Comparison of ENCODE assay signal across 8 mouse cellular contexts in the genomic region with DNA sequence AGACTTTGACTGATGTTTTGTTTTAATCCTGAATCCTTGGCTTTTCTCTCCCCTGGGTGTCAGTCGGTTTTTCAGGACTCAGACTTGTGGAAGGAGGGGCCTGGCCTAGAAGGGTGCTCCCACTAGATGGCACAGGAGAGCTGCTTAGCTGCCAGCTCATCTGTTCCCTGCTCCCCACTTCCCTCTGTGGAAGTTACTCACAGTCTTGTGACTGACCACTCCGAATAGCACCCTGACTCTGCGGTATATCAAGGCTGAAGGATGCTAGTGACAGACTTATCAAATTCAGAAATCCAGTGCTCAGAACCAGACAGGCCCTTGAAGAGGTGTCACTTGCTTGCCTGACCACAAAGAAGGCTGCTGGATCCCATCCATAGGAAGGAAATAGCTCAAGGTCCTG. TPM values are rescaled to one million over a fixed set of nuclear protein-coding genes. Genes with fewer than 3 reads are reported as not detected.
DNase-seq lines count a peak whose midpoint lies in the region; ATAC-seq lines count a peak whose summit lies in the region.

No protein-coding gene starts in this region.

- H3K9ac ChIP-seq in intestine, embryonic 15.5 days, result no peak overlapping the region

- H3K9me3 ChIP-seq in intestine, embryonic 15.5 days, result no peaks in the 10 kb centered on the region
- no peaks in the 10 kb centered on the region for H3K9me3 ChIP-seq in midbrain, embryonic 10.5 days (replicated peaks)

- H3K4me1 ChIP-seq in intestine, embryonic 15.5 days (replicated peaks), result 0 out of 2 replicates have a peak, but pooled peaks cover 8% of the 10 kb centered on the region
- H3K4me1 ChIP-seq in midbrain, embryonic 10.5 days, result peaks cover 7% of the 10 kb centered on the region; the same call in 1 of the 2 replicates

- no peak overlapping the region for H3K4me2 ChIP-seq in intestine, embryonic 15.5 days (replicated peaks)

- H3K36me3 ChIP-seq in intestine, embryonic 15.5 days, result peaks cover 6% of the 10 kb centered on the region
- H3K36me3 ChIP-seq in midbrain, embryonic 10.5 days, result peaks cover 32% of the 10 kb centered on the region

- intact Hi-C loops in gastrocnemius, postnatal 36 days (cut with DNase I), result loop anchor here (1.0 to 5.0 kb wide), 3 partner anchors 61 to 236 kb away; no protein-coding TSS in a partner anchor

- peak overlapping the region; percentile 17; the same call in 1 of the 2 replicates for H3K27ac ChIP-seq in intestine, embryonic 15.5 days
- no peak overlapping the region for H3K27ac ChIP-seq in midbrain, embryonic 10.5 days (replicated peaks)

- DNase-seq in adrenal gland, adult 2 months, result peak; percentile 90
- DNase-seq in gastrocnemius, postnatal 36 days, result peak; percentile 68 to 71
- DNase-seq in left cerebral cortex, adult 9 months (ENCODE audit: low spot score in 2 of 2), result peak; percentile 56 to 87
- DNase-seq in midbrain, embryonic 10.5 days (ENCODE audit: low spot score), result peak; percentile 45
- peak; percentile 75 to 78 for DNase-seq in right cerebral cortex, postnatal 36 days (ENCODE audit: low spot score in 2 of 2)

- no peaks in the 10 kb centered on the region for H3K27me3 ChIP-seq in intestine, embryonic 15.5 days (replicated peaks)
- H3K27me3 ChIP-seq in midbrain, embryonic 10.5 days (ENCODE audit: low read depth, poor library complexity, severe bottlenecking), result no peaks in the 10 kb centered on the region

- H3K4me3 ChIP-seq in intestine, embryonic 15.5 days (replicated peaks), result no peak overlapping the region
- no peak overlapping the region for H3K4me3 ChIP-seq in midbrain, embryonic 10.5 days

- ATAC-seq in common myeloid progenitor, adult 5-6 weeks (replicated peaks; ENCODE audit: low read depth, poor library complexity, severe bottlenecking), result peak; percentile 82
- peak; percentile 84 for ATAC-seq in intestine, embryonic 15.5 days
- ATAC-seq in activated CD4-positive, CD25-positive, alpha-beta regulatory T cell, adult 4 months, result no peak

- 16% methylated on average over 3 of the region's 3 CpGs for WGBS in intestine, embryonic 15.5 days
- WGBS in midbrain, embryonic 10.5 days, result 29% methylated on average over 3 of the region's 3 CpGs

RNA-seq across cellular contexts. Expression of gene Rho, which starts 30.5 kb away (rescaled TPM):
- under 1 TPM; 0.52 to 0.95 TPM for total RNA-seq in adrenal gland, adult 2 months (2021)
- 2.2 and 3.4 TPM in 2 replicates for polyA plus RNA-seq in adrenal gland, adult 2 months (2012; rRNA removed)
- not detected in 2 replicates for total RNA-seq in common myeloid progenitor, adult 5-6 weeks (2017)
- not detected for total RNA-seq in gastrocnemius, postnatal 36 days (2021)
- 0.05 TPM in 1 of 2 replicates, not detected in the other for polyA plus RNA-seq in intestine, embryonic 15.5 days (2015; fragmentation: Nextera tagmentation; extraction: Ambion mirVana)
- polyA plus RNA-seq in midbrain, embryonic 10.5 days (2016; fragmentation: Nextera tagmentation; extraction: Ambion mirVana), result 0.17 and 0.20 TPM in 2 replicates
- not detected for polyA plus RNA-seq in activated CD4-positive, CD25-positive, alpha-beta regulatory T cell, adult 4 months (2017; shearing (Covaris generic))

RNA-seq across cellular contexts. Expression of gene H1foo, which starts 43.7 kb away (rescaled TPM):
- not detected for total RNA-seq in adrenal gland, adult 2 months (2021)
- not detected in 2 replicates for polyA plus RNA-seq in adrenal gland, adult 2 months (2012; rRNA removed)
- total RNA-seq in common myeloid progenitor, adult 5-6 weeks (2017), result not detected in 2 replicates
- not detected for total RNA-seq in gastrocnemius, postnatal 36 days (2021)
- polyA plus RNA-seq in intestine, embryonic 15.5 days (2015; fragmentation: Nextera tagmentation; extraction: Ambion mirVana), result not detected in 2 replicates
- polyA plus RNA-seq in midbrain, embryonic 10.5 days (2016; fragmentation: Nextera tagmentation; extraction: Ambion mirVana), result not detected in 2 replicates
- under 1 TPM in 1 of 2 experiments, not detected in 1; 0.52 TPM for polyA plus RNA-seq in activated CD4-positive, CD25-positive, alpha-beta regulatory T cell, adult 4 months (2017; shearing (Covaris generic))

RNA-seq across cellular contexts. Expression of gene Ift122, which starts 47.8 kb away (rescaled TPM):
- total RNA-seq in adrenal gland, adult 2 months (2021), result 10 to 100 TPM; 16.1 to 17.6 TPM
- 14.0 and 16.5 TPM in 2 replicates for polyA plus RNA-seq in adrenal gland, adult 2 months (2012; rRNA removed)
- total RNA-seq in common myeloid progenitor, adult 5-6 weeks (2017), result 4.9 and 6.2 TPM in 2 replicates
- 1 to 10 TPM; 4.0 to 8.8 TPM for total RNA-seq in gastrocnemius, postnatal 36 days (2021)
- polyA plus RNA-seq in intestine, embryonic 15.5 days (2015; fragmentation: Nextera tagmentation; extraction: Ambion mirVana), result 13.8 and 14.2 TPM in 2 replicates
- 26.8 and 29.6 TPM in 2 replicates for polyA plus RNA-seq in midbrain, embryonic 10.5 days (2016; fragmentation: Nextera tagmentation; extraction: Ambion mirVana)
- polyA plus RNA-seq in activated CD4-positive, CD25-positive, alpha-beta regulatory T cell, adult 4 months (2017; shearing (Covaris generic)), result 1 to 10 TPM; 2.3 to 2.7 TPM

RNA-seq across cellular contexts. Expression of gene Mbd4, which starts 47.9 kb away (rescaled TPM):
- total RNA-seq in adrenal gland, adult 2 months (2021), result 1 to 10 TPM; 1.9 to 2.7 TPM
- 0.49 and 0.65 TPM in 2 replicates for polyA plus RNA-seq in adrenal gland, adult 2 months (2012; rRNA removed)
- total RNA-seq in common myeloid progenitor, adult 5-6 weeks (2017), result 21.2 and 23.2 TPM in 2 replicates
- under 1 TPM; 0.89 to 0.91 TPM for total RNA-seq in gastrocnemius, postnatal 36 days (2021)
- 14.5 and 14.6 TPM in 2 replicates for polyA plus RNA-seq in intestine, embryonic 15.5 days (2015; fragmentation: Nextera tagmentation; extraction: Ambion mirVana)
- polyA plus RNA-seq in midbrain, embryonic 10.5 days (2016; fragmentation: Nextera tagmentation; extraction: Ambion mirVana), result 29.6 and 32.3 TPM in 2 replicates
- 10 to 100 TPM in 1 of 2 experiments, 1 to 10 TPM in 1; 8.7 to 10.4 TPM for polyA plus RNA-seq in activated CD4-positive, CD25-positive, alpha-beta regulatory T cell, adult 4 months (2017; shearing (Covaris generic))
